Mouse (Mus musculus) liver, embryonic 14.5 days (tissue): ENCODE results near the gene Errfi1.

Experiments used
- CTCF ChIP-seq: IDR thresholded peaks from 2 replicates; pipeline ENCODE4 v1.5.1; 2016; ENCODE audit warnings: antibody characterized with exemption, low read depth, control low read depth
- EP300 ChIP-seq: IDR thresholded peaks from 2 replicates; pipeline ENCODE4 v1.6.1; 2016; ENCODE audit warnings: antibody characterized with exemption, low read depth

DNA sequence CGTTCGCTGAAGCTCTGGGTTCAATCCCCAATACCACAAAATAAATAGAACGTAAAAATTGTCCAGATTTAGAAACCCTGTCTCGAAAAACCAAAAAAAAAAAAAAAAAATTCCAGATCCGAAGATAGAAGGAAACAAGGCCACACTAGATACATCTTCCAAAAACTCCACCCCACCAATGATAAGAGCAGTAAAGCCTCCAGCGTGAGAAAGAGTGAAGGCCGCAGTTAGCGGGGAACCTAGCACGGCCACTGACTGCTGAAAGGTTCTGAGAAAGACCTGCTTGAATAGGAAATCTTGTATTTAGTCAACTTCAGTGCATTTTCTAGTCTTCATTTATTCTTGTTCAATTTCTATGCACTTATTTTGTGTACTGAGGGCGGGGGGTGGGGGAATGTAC lies 21.7 kb downstream of the Errfi1 start:
- TF ChIP-seq CTCF (no peak), EP300 (no peak)
